Mouse (Mus musculus) thymus, adult 18-20 months (tissue): ENCODE measurements around the gene Zbtb39.
"Not testable (repeated sequence)": the region's sequence is repeated elsewhere in the genome, so short reads cannot be mapped to it uniquely, and the experiment has no call there.

Experiments
- DNase-seq, 2 experiments: peaks; one replicate each; pipeline ENCODE4 v3.0.0; 2022; ENCODE audit warnings: mixed read lengths in 2 of 2

Zbtb39 gene

GRCm38 (mm10) chr10:127738151-127738882, 1.0 kb upstream of the Zbtb39 start:
- no peak for DNase-seq

- peak; percentile 20 to 32 for DNase-seq
Measured at GRCm38 (mm10) chr10:127739661-127740161, 373 bp downstream of the Zbtb39 start.

DNA sequence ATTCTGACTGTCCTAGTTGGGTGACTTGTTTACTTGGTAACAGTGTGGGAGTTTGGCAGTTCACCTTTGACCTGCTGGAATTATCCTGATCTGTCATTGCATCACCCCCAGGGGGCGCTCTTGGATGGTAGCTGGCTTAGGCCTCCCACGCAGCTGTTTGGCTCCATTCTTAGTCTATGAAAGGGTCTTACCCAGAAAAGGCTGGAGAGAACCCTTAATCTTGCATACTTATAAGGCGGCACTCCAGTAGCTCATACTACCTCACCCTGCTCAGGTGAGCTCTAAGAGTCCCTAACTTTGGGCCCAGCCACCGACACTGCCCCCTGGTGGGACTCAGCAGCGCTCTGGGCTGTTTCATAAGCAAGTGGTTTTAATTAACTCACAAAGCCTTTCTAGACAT, 5.3 kb downstream of the Zbtb39 start:
- no peak for DNase-seq

DNA sequence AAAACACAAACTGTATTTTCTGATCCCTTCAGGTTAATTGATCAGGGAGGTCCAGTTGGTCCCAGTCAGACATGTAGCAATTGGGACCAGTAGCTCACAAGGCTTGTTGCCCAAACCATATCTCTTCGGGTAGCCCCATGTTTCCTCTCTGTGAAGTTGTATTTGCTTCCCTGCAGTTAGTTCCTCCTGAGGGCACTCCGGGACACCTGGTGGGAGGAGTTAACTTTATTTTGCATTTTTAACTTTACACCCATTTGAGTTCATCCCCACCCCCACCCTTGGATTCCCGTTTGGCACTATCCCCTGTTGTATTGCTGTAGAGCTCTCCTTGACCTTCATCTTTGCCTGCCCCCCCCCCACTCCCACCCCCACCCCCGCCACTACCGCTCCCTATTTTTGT, 6.5 kb downstream of the Zbtb39 start:
- no peak for DNase-seq

DNA sequence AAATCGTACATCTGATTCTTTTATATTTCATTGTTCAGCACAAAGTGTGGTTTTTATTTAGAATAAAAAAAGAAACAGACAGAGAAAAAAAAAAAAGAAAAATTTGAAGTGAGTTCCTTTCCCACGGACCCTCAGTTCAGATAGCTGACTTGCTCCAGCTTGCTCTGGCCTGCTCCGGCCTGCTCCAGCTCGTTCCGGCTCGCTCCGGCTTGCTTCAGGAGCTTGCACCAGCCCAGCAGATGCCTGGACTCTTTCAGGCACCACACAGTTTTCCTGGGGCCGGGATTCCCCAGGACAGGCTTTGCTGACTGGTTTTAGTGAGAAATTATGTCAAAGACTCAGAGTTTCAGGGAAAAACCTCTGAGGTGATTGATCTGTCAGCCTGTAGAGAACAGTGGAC, 7.9 kb downstream of the Zbtb39 start:
- no peak for DNase-seq

DNA sequence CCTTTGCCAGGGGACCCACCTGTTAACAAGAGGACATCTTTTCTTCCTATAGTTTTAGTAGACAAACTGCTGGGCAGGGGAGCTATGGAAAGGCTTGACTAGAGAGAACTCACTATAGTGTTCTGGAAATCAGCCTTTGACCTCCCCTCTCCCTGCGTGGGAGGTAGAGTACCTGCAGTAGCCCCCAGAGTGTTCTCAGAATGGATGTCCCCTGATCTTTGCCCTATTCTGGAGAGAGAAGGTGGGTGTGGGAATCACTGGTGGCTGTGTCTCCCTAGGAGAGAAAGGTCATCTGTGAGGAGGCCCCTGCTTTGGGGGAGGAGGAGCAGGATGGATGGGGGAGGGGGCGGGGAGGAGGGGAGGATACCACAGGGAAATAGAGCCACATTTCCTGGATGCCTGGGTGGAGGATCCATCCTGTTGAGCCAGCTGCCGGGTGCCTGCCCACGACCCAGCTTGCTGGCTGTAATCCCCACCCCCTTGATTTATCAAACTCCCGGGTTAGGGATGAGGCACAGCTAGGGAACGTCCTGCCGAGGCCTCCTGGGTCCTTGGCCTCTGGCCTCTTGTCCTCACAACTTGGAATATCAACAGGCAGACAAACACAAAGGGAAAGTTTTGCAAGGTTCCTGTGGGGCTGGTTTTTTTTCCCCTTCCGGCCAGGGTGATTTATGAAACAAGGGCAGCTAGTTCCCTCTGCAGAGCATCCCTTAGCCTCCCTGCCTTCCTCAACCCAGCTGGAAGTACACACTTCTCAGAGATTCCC, 9.7 kb downstream of the Zbtb39 start:
- DNase-seq, result no peak

GRCm38 (mm10) chr10:127750136-127750777, 10.9 kb downstream of the Zbtb39 start:
- no peak for DNase-seq

DNA sequence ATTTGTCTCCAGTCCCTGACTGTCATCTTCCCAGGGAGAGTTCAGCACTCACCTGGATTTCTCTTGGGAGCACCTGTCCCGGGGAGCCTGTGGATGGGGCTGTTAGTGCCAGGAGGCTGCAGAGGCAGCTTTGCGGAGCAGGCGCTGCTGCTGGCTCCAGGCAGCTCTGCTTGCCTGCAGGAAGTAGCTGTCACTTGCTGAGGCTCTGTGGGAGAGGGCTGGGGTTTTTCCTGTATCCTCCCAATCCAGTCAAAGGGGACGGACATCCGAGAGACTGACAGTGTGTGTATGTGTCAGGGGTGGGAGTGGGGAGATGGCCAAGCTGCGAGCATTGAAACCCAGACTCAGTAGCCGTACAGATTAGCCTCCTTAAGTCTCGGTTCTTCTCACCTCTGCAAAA, 12.2 kb downstream of the Zbtb39 start, which contains the start of gene Gpr182:
Gene Gpr182, minus strand, starts transcription at position 185 of the 400 bp plus-strand sequence.
- no peak for DNase-seq

GRCm38 (mm10) chr10:127754566-127755166, 15.3 kb downstream of the Zbtb39 start:
- no peak for DNase-seq

DNA sequence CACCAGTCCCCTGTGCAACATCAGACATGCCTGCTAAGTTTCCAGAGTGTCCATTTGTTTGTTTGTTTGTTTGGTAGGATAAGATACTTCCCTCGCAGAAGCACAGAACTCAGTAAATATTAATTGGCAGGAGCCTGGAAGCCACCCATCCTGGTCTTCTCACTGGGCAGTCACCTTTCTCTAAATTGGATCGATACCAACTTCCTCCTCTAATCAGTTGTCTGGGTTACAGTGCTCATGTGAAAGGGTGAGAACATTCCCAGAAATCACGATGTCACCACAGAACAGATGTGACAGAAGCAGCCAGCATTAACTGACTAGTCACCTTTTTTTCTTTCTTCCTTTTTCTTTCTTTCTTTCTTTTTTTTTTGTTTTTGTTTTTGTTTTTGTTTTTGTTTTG, 15.9 kb downstream of the Zbtb39 start:
- no peak for DNase-seq

GRCm38 (mm10) chr10:127755770-127756468, 16.6 kb downstream of the Zbtb39 start:
- DNase-seq, result no peak

- DNase-seq, result no peak
Measured at GRCm38 (mm10) chr10:127759181-127760110, 20.1 kb downstream of the Zbtb39 start, which contains the start of the genes Rdh1 and Rdh16f1. Gene Rdh1, plus strand, starts transcription at chr10:127759721. Gene Rdh16f1, plus strand, starts transcription at chr10:127759787.

DNA sequence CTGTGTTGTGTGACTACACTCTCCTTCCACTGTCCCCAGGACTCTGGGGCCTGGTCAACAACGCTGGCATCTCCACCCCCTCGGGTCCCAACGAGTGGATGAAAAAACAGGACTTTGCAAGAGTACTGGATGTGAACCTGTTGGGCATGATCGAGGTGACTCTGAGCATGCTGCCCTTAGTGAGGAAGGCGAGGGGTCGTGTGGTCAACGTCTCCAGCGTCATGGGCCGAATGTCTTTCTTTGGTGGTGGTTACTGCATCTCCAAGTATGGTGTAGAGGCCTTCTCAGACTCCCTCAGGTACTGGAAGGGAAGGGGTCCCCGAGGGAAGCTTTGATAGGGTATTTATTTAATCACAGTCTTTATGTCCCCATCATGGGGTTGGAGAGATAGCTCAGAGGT, 23.6 kb downstream of the Zbtb39 start:
- not testable (repeated sequence) for DNase-seq

- no peak for DNase-seq
Measured at GRCm38 (mm10) chr10:127763914-127764680, 24.8 kb downstream of the Zbtb39 start.

- no peak for DNase-seq
Measured at GRCm38 (mm10) chr10:127766564-127766963, 27.2 kb downstream of the Zbtb39 start.

GRCm38 (mm10) chr10:127776011-127776410, 36.7 kb downstream of the Zbtb39 start, which contains the start of gene Rdh9:
Gene Rdh9, plus strand, starts transcription at chr10:127776386.
- no peak for DNase-seq

- not testable (repeated sequence) for DNase-seq
Measured at GRCm38 (mm10) chr10:127782321-127782720, 43.0 kb downstream of the Zbtb39 start.

DNA sequence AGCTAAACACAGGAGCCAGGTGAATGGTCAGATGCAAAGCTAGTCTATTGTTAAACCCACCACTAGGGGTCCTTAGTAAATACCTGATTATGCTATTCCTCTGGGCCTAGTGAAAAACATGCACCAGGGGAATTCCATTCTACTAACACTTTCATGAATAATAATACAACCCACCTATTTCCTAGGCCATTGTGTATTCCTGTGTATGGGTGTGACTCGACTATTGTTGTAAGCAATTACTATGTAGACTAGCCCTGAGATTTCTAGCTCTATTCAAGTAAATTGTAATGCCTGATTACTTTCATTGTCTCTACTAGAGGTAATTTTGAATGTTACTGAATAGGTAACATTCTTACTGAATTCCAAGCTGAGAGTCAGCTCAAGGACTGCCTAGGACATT, 46.1 kb downstream of the Zbtb39 start:
- DNase-seq, result not testable (repeated sequence)
